Mouse (Mus musculus) macrophage (primary cell): ENCODE measurements around the gene Derl3. TPM values are rescaled to one million over a fixed set of nuclear protein-coding genes. Genes with fewer than 3 reads are reported as not detected.
"Not testable (repeated sequence)": the region's sequence is repeated elsewhere in the genome, so short reads cannot be mapped to it uniquely, and the experiment has no call there.

Source experiments
- H3K27ac ChIP-seq: fragments of 350-480 bp; formaldehyde crosslinking; 2 replicates; pipeline ENCODE4 v1.9.0; 2021
- H3K36me3 ChIP-seq: fragments of 350-480 bp; formaldehyde crosslinking; 2 replicates; pipeline ENCODE4 v1.9.0; 2021; ENCODE audit errors: inconsistent target
- H3K4me3 ChIP-seq: fragments of 350-480 bp; formaldehyde crosslinking; 2 replicates; pipeline ENCODE4 v1.9.0; 2021; ENCODE audit errors: inconsistent target
- H3K79me2 ChIP-seq: fragments of 350-480 bp; formaldehyde crosslinking; 2 replicates; pipeline ENCODE4 v1.9.0; 2021; ENCODE audit errors: inconsistent target
- WGBS: methylation state at CpG from one replicate; pipeline ENCODE4 v1.1.7; 2026; ENCODE audit warnings: inconsistent platforms; ENCODE audit not compliant: missing documents; 5-methylcytosine and 5-hydroxymethylcytosine counted together
- polyA plus RNA-seq: library from polyadenylated mRNA; stranded (reverse); fragments of 250-400 nt; gene quantifications from 3 replicates; pipeline ENCODE4 v1.2.4, GENCODE M21; 2018; ENCODE audit warnings: inconsistent platforms

The Derl3 gene
- polyA plus RNA-seq, 1 experiment from 2014 or later: not detected

DNA sequence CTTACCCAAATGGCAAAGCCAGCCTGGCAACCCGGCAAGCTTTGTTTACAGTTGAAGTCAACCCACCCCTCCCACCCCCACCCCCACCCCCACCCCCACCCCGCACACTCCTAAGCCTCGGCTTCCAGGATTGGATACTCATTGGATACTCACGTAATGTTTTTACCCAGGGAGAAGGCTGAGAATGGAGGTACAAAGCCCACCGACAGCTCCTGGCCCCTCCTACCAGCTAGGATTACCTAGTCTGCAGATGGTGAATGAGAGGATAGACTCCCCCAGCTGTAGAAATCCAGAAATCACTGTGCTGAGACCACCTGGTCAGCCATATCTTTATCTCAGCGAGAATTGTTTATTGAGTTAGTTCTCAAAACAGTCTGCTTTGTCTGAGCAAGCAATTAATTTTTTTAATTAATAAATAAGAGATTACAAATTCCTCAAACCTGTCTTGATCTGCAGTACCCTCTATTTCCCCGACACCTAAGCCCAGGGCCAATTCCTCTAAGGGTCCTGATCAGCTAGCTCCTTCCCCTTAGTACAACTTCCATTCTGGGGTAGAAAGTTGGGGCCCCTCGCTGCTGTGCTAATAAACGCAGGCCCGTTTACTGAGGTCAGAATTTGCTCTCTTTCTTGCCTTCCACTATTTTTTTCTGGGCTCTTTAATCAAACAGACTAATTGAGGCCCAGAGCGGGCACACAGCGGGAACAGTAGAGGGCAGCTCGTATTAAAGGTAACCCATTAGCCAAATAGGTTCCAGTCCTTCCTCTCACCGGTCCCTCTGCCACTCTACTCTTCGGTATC lies 10.6 kb upstream of the Derl3 start:
- H3K36me3 ChIP-seq: no peaks in the 10 kb centered on the region
- no peaks in the 10 kb centered on the region for H3K79me2 ChIP-seq
- H3K4me3 ChIP-seq: no peak overlapping the region
- no peak overlapping the region for H3K27ac ChIP-seq
- WGBS: 50% methylated on average over 13 of the region's 15 CpGs

DNA sequence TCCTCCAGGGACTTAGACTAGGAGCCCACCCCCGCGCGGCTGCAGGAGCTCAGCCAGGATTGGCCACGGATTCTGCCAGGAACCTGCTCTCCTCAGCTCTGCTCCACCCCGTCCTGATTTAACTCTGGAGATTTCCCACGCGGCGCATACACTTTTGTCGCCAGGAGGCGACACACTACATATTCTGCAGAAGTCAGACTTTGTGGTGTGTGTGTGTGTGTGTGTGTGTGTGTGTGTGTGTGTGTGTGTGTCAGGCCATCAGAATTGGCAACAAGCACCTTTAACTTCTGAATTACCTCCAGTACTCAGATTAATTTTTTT lies 10.0 kb upstream of the Derl3 start:
- no peak overlapping the region for H3K4me3 ChIP-seq
- no peaks in the 10 kb centered on the region for H3K79me2 ChIP-seq
- no peak overlapping the region for H3K27ac ChIP-seq
- WGBS: 4% methylated on average over 10 of the region's 10 CpGs
- no peaks in the 10 kb centered on the region for H3K36me3 ChIP-seq

DNA sequence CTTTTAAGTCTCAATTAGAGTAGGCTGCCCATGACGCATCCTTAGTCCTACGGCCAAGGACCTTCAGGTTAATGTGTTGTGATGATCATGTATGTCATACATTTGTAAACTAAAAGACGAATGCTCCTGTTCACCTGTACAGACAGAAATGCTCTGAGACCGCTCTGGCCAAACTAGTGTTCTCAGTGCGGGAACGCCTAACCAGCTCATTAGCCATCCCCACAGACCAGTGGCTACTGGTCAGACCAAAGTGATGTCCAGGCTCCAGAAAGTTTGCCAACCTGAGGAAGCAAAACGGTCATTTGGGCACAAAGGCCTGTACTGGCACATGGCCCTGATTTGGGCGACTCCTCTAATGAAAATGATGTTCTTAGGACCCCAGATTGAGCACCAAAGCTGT lies 8.5 kb upstream of the Derl3 start:
- Histone ChIP-seq H3K79me2 (no peaks in the 10 kb centered on the region), H3K27ac (no peak overlapping the region), H3K36me3 (no peaks in the 10 kb centered on the region), H3K4me3 (no peak overlapping the region)
- WGBS: 94% methylated on average over 8 of the region's 8 CpGs

DNA sequence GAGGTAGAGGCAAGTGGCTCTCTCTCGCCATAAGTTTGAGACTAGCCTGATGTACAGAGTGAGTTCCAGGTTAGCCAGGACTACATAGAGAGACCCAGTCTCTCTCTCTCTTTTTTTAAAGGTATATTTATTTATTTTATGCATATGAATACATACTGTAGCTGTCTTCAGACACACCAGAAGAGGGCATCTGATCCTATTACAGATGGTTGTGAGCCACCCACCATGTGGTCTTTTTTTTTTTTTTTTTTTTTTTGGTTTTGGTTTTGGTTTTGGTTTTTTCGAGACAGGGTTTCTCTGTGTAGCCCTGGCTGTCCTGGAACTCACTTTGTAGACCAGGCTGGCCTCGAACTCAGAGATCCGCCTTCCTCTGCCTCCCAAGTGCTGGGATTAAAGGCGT lies 5.7 kb upstream of the Derl3 start:
- not testable (repeated sequence) for H3K4me3 ChIP-seq, H3K36me3 ChIP-seq, H3K27ac ChIP-seq, H3K79me2 ChIP-seq
- WGBS: 91% methylated on average over 4 of the region's 5 CpGs

DNA sequence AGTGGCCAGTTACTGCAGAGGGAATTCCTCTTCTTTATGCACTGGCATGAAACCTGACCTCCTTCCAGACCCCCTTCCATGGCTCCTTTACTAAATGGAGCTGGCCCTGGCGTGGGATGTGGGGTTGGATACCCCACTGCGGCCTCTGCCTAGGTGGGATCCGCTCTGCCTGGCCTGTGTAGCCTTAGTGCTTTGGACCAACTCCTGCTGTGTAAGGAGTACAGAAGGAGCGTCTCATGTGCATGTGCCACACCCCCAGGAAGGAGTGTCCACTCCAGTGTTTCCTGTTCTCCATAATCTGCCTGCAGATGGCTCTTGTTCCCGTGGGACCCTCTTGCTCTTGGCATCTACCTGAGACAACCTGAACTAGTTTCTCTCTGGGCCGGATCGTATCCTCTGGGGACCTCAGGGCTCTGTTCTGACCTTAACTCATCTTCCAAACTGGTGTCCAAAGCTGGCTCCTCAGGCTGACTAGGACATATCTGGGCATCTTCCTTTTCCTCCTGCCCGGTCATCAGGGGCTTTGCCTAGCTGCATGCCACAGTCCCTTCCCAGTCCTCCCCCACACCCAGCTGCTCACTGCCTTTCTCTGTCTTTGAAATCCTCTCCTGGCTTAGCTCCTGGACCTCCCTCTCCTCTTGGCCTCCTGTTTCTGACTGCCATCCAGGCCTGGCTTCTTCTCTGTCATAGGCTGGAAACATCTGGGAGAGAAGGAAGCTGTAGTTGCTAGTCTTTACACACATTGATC lies 3.6 kb upstream of the Derl3 start:
- Histone ChIP-seq H3K4me3 (no peak overlapping the region), H3K36me3 (peaks cover 4% of the 10 kb centered on the region; the same call in 1 of the 2 replicates), H3K79me2 (no peaks in the 10 kb centered on the region), H3K27ac (no peak overlapping the region)
- WGBS: 80% methylated on average over 8 of the region's 8 CpGs

- peaks cover 34% of the 10 kb centered on the region for H3K36me3 ChIP-seq
- H3K27ac ChIP-seq: no peak overlapping the region
- WGBS: 85% methylated on average over 6 of the region's 6 CpGs
- no peak overlapping the region for H3K4me3 ChIP-seq
- no peaks in the 10 kb centered on the region for H3K79me2 ChIP-seq
Observed at GRCm38 (mm10) chr10:75894601-75895000, 1.4 kb downstream of the Derl3 start.

GRCm38 (mm10) chr10:75895730-75896129 lies 2.5 kb downstream of the Derl3 start:
- no peak overlapping the region for H3K27ac ChIP-seq
- WGBS: 95% methylated on average over 5 of the region's 5 CpGs
- peaks cover 44% of the 10 kb centered on the region for H3K36me3 ChIP-seq

GRCm38 (mm10) chr10:75896208-75896607 lies 3.0 kb downstream of the Derl3 start:
- H3K27ac ChIP-seq: no peak overlapping the region
- WGBS: 100% methylated on average over 1 of the region's 1 CpGs

More at GRCm38 (mm10) chr10:75895730-75896129, 2.5 kb downstream of the Derl3 start:
- Histone ChIP-seq H3K79me2 (no peaks in the 10 kb centered on the region), H3K4me3 (no peak overlapping the region)

GRCm38 (mm10) chr10:75897373-75897772 lies 4.2 kb downstream of the Derl3 start:
- Histone ChIP-seq H3K4me3 (no peak overlapping the region), H3K79me2 (no peaks in the 10 kb centered on the region), H3K36me3 (peaks cover 60% of the 10 kb centered on the region), H3K27ac (no peak overlapping the region)
- WGBS: 61% methylated on average over 6 of the region's 6 CpGs

More at GRCm38 (mm10) chr10:75896208-75896607, 3.0 kb downstream of the Derl3 start:
- H3K4me3 ChIP-seq: no peak overlapping the region
- H3K79me2 ChIP-seq: no peaks in the 10 kb centered on the region
- H3K36me3 ChIP-seq: peaks cover 49% of the 10 kb centered on the region

DNA sequence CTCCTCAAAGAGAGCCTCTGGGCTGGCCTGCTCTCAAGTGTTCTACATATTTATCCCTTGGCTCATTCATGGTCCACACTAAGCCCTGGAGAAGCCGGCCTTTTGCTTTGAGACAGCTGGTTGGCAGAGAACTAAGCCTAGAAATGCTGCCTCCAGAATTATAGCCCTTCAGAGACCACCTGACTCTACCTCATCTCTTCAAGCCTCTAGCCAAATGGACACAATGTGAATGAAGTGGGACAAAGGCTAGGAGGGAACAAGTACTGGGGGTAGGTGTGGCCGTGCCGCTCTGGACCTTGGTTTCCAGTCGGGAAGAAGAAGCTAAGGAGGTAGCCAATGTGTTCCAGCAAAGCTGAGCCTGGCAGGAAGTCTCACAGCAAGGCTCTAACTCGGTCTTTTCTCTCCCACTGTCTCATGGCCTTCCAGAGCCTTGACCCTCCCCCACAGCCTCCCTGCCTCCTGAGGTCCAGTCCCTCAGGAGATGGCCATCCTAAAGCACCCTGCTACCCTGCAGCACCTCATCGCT lies 4.9 kb downstream of the Derl3 start:
- Histone ChIP-seq H3K36me3 (peaks cover 68% of the 10 kb centered on the region), H3K4me3 (no peak overlapping the region), H3K79me2 (no peaks in the 10 kb centered on the region), H3K27ac (no peak overlapping the region)
- 87% methylated on average over 6 of the region's 6 CpGs for WGBS

GRCm38 (mm10) chr10:75898846-75899245 lies 5.6 kb downstream of the Derl3 start:
- 88% methylated on average over 3 of the region's 3 CpGs for WGBS
- H3K79me2 ChIP-seq: no peaks in the 10 kb centered on the region
- H3K27ac ChIP-seq: no peak overlapping the region
- no peak overlapping the region for H3K4me3 ChIP-seq
- peaks cover 75% of the 10 kb centered on the region for H3K36me3 ChIP-seq

DNA sequence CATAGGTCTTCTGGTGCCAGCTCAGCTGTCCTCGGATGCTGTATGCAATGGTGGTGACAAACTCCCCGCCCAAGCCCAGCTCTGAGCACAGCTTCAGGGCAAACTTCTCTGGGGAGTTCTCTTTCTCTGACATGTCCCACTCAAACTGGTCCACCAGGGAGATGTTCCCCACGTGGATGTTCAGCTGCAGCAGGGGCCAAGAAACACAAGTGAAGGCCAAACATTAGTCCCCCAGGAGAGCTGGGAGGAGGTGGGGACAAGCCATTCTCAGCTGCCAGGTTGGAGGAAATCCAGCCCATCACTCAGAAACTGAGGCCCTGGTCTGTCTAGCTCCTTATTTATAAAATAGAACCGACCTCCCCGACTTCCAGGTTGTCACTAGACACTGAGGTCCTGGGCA lies 11.2 kb downstream of the Derl3 start:
- peaks cover 85% of the 10 kb centered on the region for H3K36me3 ChIP-seq
- WGBS: 100% methylated on average over 5 of the region's 5 CpGs
- no peak overlapping the region for H3K27ac ChIP-seq

GRCm38 (mm10) chr10:75906882-75907281 lies 13.7 kb downstream of the Derl3 start:
- H3K79me2 ChIP-seq: no peaks in the 10 kb centered on the region
- H3K4me3 ChIP-seq: no peak overlapping the region
- WGBS: 100% methylated on average over 3 of the region's 4 CpGs
- H3K36me3 ChIP-seq: peaks cover 81% of the 10 kb centered on the region
- H3K27ac ChIP-seq: no peak overlapping the region

More for the DNA sequence above, 11.2 kb downstream of the Derl3 start:
- no peaks in the 10 kb centered on the region for H3K79me2 ChIP-seq
- no peak overlapping the region for H3K4me3 ChIP-seq

DNA sequence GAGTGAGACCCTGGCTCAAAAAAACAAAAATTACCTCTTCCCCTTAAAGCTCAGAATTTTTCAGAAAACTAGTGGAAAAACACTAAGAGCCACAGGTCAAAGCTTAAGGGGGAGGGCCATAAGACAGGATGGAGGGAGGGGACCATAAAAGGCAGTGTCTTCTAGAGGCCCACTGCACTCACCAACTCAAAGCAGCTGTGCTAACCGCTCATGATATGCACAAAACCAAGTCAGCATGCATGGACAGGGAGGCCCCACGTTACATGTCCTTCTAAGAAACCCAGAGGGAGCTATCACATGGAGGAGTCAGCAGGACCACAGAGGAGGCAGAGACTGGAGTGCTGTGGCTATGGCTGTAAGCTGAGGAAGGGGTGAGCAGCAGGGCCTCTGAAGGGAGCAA lies 17.5 kb downstream of the Derl3 start:
- Histone ChIP-seq H3K27ac (no peak overlapping the region), H3K36me3 (peaks cover 54% of the 10 kb centered on the region), H3K79me2 (peaks cover 14% of the 10 kb centered on the region), H3K4me3 (no peak overlapping the region)
- WGBS: 96% methylated on average over 2 of the region's 2 CpGs

- Histone ChIP-seq H3K4me3 (no peak overlapping the region), H3K27ac (no peak overlapping the region), H3K79me2 (peaks cover 38% of the 10 kb centered on the region), H3K36me3 (peaks cover 46% of the 10 kb centered on the region)
- 39% methylated on average over 6 of the region's 6 CpGs for WGBS
Observed at GRCm38 (mm10) chr10:75913013-75913589, 19.9 kb downstream of the Derl3 start.
